In genomic region chr2:166149482-166149881, GRCm38 (mm10) we compare ENCODE assay signal across 17 mouse cellular contexts. TPM values are rescaled to one million over a fixed set of nuclear protein-coding genes. Genes with fewer than 3 reads are reported as not detected.
A peak's percentile ranks its signal among the peaks of the same experiment; 100 is the strongest.
DNase-seq lines count a peak whose midpoint lies in the region; ATAC-seq and TF ChIP-seq lines count a peak whose summit lies in the region.
"Had no signal": no experiment of that assay in that cellular context is flagged by ENCODE, and none has a peak within 500 bp of the region (broad histone marks: within the 10 kb centered on the region; RNA-seq: fewer than 3 reads in every experiment).

No protein-coding gene starts in this region.

- H3K4me1 ChIP-seq in heart, embryonic 12.5 days (replicated peaks), result peaks cover 93% of the 10 kb centered on the region
- peaks cover 92% of the 10 kb centered on the region for H3K4me1 ChIP-seq in E14TG2a.4 (replicated peaks; ENCODE audit: low read depth, low read length)
- H3K4me1 ChIP-seq in embryonic facial prominence, embryonic 12.5 days, result peaks cover 93% of the 10 kb centered on the region
- peaks cover 96% of the 10 kb centered on the region for H3K4me1 ChIP-seq in limb, embryonic 12.5 days (replicated peaks)

- 0 out of 2 replicates have a peak overlapping the region, but pooled peaks have one; percentile 7 for H3K4me2 ChIP-seq in heart, embryonic 12.5 days
- H3K4me2 ChIP-seq in embryonic facial prominence, embryonic 12.5 days (replicated peaks), result peak overlapping the region; percentile 21
- peak overlapping the region; percentile 37 for H3K4me2 ChIP-seq in limb, embryonic 12.5 days
- H3K4me2 ChIP-seq: lung, embryonic 15.5 days had no signal

- no peaks in the 10 kb centered on the region for H3K9me3 ChIP-seq in heart, embryonic 12.5 days (replicated peaks)
- no peaks in the 10 kb centered on the region for H3K9me3 ChIP-seq in E14TG2a.4 (ENCODE audit: low read length)
- no peaks in the 10 kb centered on the region for H3K9me3 ChIP-seq in embryonic facial prominence, embryonic 12.5 days
- H3K9me3 ChIP-seq in limb, embryonic 12.5 days, result no peaks in the 10 kb centered on the region
- H3K9me3 ChIP-seq: lung, embryonic 15.5 days; megakaryocyte, embryonic 14.5 days had no signal

- no peak for ATAC-seq in heart, embryonic 12.5 days (ENCODE audit: insufficient number of reproducible peaks, low FRiP score)
- no peak for ATAC-seq in embryonic facial prominence, embryonic 12.5 days (ENCODE audit: insufficient number of reproducible peaks, insufficient read depth, low FRiP score, low TSS enrichment)
- ATAC-seq in limb, embryonic 12.5 days (ENCODE audit: insufficient number of reproducible peaks, insufficient read depth, low FRiP score, low TSS enrichment, low read depth), result 0 out of 2 replicates have a peak, but pooled peaks have one; percentile 1
- ATAC-seq: inflammation-experienced regulatory T-cells, adult 6 months had no signal

- no peak for DNase-seq in heart, postnatal 14 days
- no peak for DNase-seq in embryo, embryonic 10 days (ENCODE audit: low spot score)
- no peak for DNase-seq in left cerebral cortex, adult 9 months (ENCODE audit: low spot score in 2 of 2)
- no peak for DNase-seq in left cerebral cortex, adult 2 months (ENCODE audit: extremely low spot score in 1 of 2, low spot score in 2 of 2)
- DNase-seq: cerebellum, adult 11-12 months; gastrocnemius, postnatal 36 days; kidney, postnatal 14 days; right cerebral cortex, postnatal 25 days; thymus, postnatal 25 days had no signal

- no peaks in the 10 kb centered on the region for H3K27me3 ChIP-seq in heart, embryonic 12.5 days (replicated peaks)
- no peaks in the 10 kb centered on the region for H3K27me3 ChIP-seq in E14TG2a.4 (ENCODE audit: insufficient read depth, low read length)
- H3K27me3 ChIP-seq in embryonic facial prominence, embryonic 12.5 days, result no peaks in the 10 kb centered on the region
- H3K27me3 ChIP-seq in limb, embryonic 12.5 days, result no peaks in the 10 kb centered on the region

- peak overlapping the region; percentile 59 for H3K27ac ChIP-seq in heart, embryonic 12.5 days (ENCODE audit: poor library complexity, severe bottlenecking)
- H3K27ac ChIP-seq in embryonic facial prominence, embryonic 12.5 days, result peak overlapping the region; percentile 90
- H3K27ac ChIP-seq in limb, embryonic 12.5 days, result peak overlapping the region; percentile 91
- no peak overlapping the region for H3K27ac ChIP-seq in left cerebral cortex, adult 2 months
- H3K27ac ChIP-seq: lung, embryonic 15.5 days had no signal

- H3K4me3 ChIP-seq in heart, embryonic 12.5 days, result no peak overlapping the region
- peak overlapping the region; percentile 39; the same call in 1 of the 2 replicates for H3K4me3 ChIP-seq in E14TG2a.4 (replicated peaks; ENCODE audit: low read length)
- no peak overlapping the region for H3K4me3 ChIP-seq in embryonic facial prominence, embryonic 12.5 days
- H3K4me3 ChIP-seq in limb, embryonic 12.5 days (replicated peaks), result no peak overlapping the region
- H3K4me3 ChIP-seq in left cerebral cortex, adult 2 months, result no peak overlapping the region
- H3K4me3 ChIP-seq: lung, embryonic 15.5 days; megakaryocyte, embryonic 14.5 days had no signal

- WGBS in heart, embryonic 12.5 days, result 54% methylated on average over 8 of the region's 8 CpGs
- 43% methylated on average over 8 of the region's 8 CpGs for WGBS in embryonic facial prominence, embryonic 12.5 days
- 41% methylated on average over 8 of the region's 8 CpGs for WGBS in limb, embryonic 12.5 days

- no peak for TF ChIP-seq CTCF in E14TG2a.4 (conservative IDR thresholded peaks at IDR 0.05; ENCODE audit: low read length)
- no peak for TF ChIP-seq CTCF in left cerebral cortex, adult 2 months (IDR thresholded peaks at IDR 0.05)

- H3K9ac ChIP-seq in heart, embryonic 12.5 days, result peak overlapping the region; percentile 47
- H3K9ac ChIP-seq in embryonic facial prominence, embryonic 12.5 days, result 0 out of 2 replicates have a peak overlapping the region, but pooled peaks have one; percentile 5
- no peak overlapping the region; the same call in 1 of the 2 replicates for H3K9ac ChIP-seq in limb, embryonic 12.5 days (replicated peaks)
- H3K9ac ChIP-seq: lung, embryonic 15.5 days had no signal

- intact Hi-C loops in heart, postnatal 14 days (cut with DNase I), result no loop called here
- intact Hi-C loops in left cerebral cortex, adult 2 months (cut with DNase I), result no loop called here

- no peaks in the 10 kb centered on the region for H3K36me3 ChIP-seq in heart, embryonic 12.5 days
- H3K36me3 ChIP-seq in E14TG2a.4 (ENCODE audit: insufficient read depth, low read length), result peaks cover 57% of the 10 kb centered on the region
- H3K36me3 ChIP-seq in embryonic facial prominence, embryonic 12.5 days, result peaks cover 12% of the 10 kb centered on the region; the same call in 1 of the 2 replicates
- H3K36me3 ChIP-seq in limb, embryonic 12.5 days, result peaks cover 17% of the 10 kb centered on the region; the same call in 1 of the 2 replicates
- H3K36me3 ChIP-seq: lung, embryonic 15.5 days had no signal

RNA-seq across cellular contexts. Expression of gene Sulf2, which starts 6.0 kb away (rescaled TPM):
- polyA plus RNA-seq in heart, embryonic 12.5 days (2016; fragmentation: Nextera tagmentation; extraction: Ambion mirVana), result 136 and 137 TPM in 2 replicates
- total RNA-seq in heart, postnatal 14 days (2021), result 10 to 100 TPM; 59.3 to 60.7 TPM
- 229 and 238 TPM in 2 replicates for polyA plus RNA-seq in embryonic facial prominence, embryonic 12.5 days (2016; fragmentation: Nextera tagmentation; extraction: Ambion mirVana)
- polyA plus RNA-seq in limb, embryonic 12.5 days (2016; fragmentation: Nextera tagmentation; extraction: Ambion mirVana), result 176 and 187 TPM in 2 replicates
- total RNA-seq in left cerebral cortex, adult 2 months (2021), result 100 to 1,000 TPM; 100 to 102 TPM
- total RNA-seq: MEL had no signal
